8 mouse cellular contexts compared by ENCODE assay signal in genomic region chr12:3928841-3929240, GRCm38 (mm10). TPM values are rescaled to one million over a fixed set of nuclear protein-coding genes. Genes with fewer than 3 reads are reported as not detected.
DNase-seq lines count a peak whose midpoint lies in the region; ATAC-seq and TF ChIP-seq lines count a peak whose summit lies in the region.

No protein-coding gene starts in this region.

- TF ChIP-seq CTCF in liver, postnatal 0 days (IDR thresholded peaks at IDR 0.05; ENCODE audit: low read depth), result peak; percentile 21

- H3K9me3 ChIP-seq in liver, postnatal 0 days (ENCODE audit: low read length), result no peaks in the 10 kb centered on the region
- no peaks in the 10 kb centered on the region for H3K9me3 ChIP-seq in liver, embryonic 12.5 days (replicated peaks)
- H3K9me3 ChIP-seq in hindbrain, embryonic 11.5 days (ENCODE audit: control insufficient read depth, low read length), result no peaks in the 10 kb centered on the region

- no peak overlapping the region for H3K9ac ChIP-seq in liver, postnatal 0 days (replicated peaks)
- no peak overlapping the region for H3K9ac ChIP-seq in liver, embryonic 12.5 days
- no peak overlapping the region for H3K9ac ChIP-seq in hindbrain, embryonic 11.5 days (ENCODE audit: low read depth, low read length)

- no peak overlapping the region for H3K4me2 ChIP-seq in liver, postnatal 0 days (ENCODE audit: low read depth, low read length)
- no peak overlapping the region for H3K4me2 ChIP-seq in liver, embryonic 12.5 days
- H3K4me2 ChIP-seq in hindbrain, embryonic 11.5 days (replicated peaks; ENCODE audit: low read depth, low read length), result no peak overlapping the region

- no peaks in the 10 kb centered on the region for H3K36me3 ChIP-seq in liver, postnatal 0 days (replicated peaks; ENCODE audit: insufficient read depth, low read length)
- H3K36me3 ChIP-seq in liver, embryonic 12.5 days, result no peaks in the 10 kb centered on the region
- H3K36me3 ChIP-seq in hindbrain, embryonic 11.5 days (ENCODE audit: control insufficient read depth, insufficient read depth, low read length), result no peaks in the 10 kb centered on the region

- peak; percentile 50 to 63 for DNase-seq in frontal cortex, postnatal 36 days (ENCODE audit: low spot score in 2 of 2)
- no peak for DNase-seq in frontal cortex, postnatal 10 days (ENCODE audit: low spot score in 2 of 2)
- DNase-seq in liver, postnatal 0 days, result no peak
- peak; percentile 39 to 49 for DNase-seq in cerebellum, postnatal 36 days
- DNase-seq in right cerebral cortex, postnatal 14 days, result peak; percentile 34
- DNase-seq in ovary, postnatal 36 days (ENCODE audit: low spot score), result no peak
- no peak for DNase-seq in hindbrain, embryonic 11.5 days (ENCODE audit: low spot score)

- H3K4me1 ChIP-seq in liver, postnatal 0 days (ENCODE audit: insufficient read depth), result no peaks in the 10 kb centered on the region
- no peaks in the 10 kb centered on the region for H3K4me1 ChIP-seq in liver, embryonic 12.5 days
- H3K4me1 ChIP-seq in hindbrain, embryonic 11.5 days (replicated peaks; ENCODE audit: control insufficient read depth, insufficient read depth, low read length), result no peaks in the 10 kb centered on the region

- no peak overlapping the region for H3K27ac ChIP-seq in liver, postnatal 0 days (ENCODE audit: low read depth)
- H3K27ac ChIP-seq in liver, embryonic 12.5 days, result no peak overlapping the region
- no peak overlapping the region for H3K27ac ChIP-seq in hindbrain, embryonic 11.5 days (ENCODE audit: low read depth, low read length)

- 73% methylated on average over 3 of the region's 3 CpGs for WGBS in liver, postnatal 0 days (ENCODE audit: insufficient replicate concordance)
- 68% methylated on average over 3 of the region's 3 CpGs for WGBS in liver, embryonic 12.5 days (ENCODE audit: insufficient replicate concordance)
- WGBS in hindbrain, embryonic 11.5 days, result 86% methylated on average over 3 of the region's 3 CpGs

- H3K27me3 ChIP-seq in liver, postnatal 0 days (ENCODE audit: insufficient read depth, low read length), result no peaks in the 10 kb centered on the region
- no peaks in the 10 kb centered on the region for H3K27me3 ChIP-seq in liver, embryonic 12.5 days (replicated peaks)
- no peaks in the 10 kb centered on the region for H3K27me3 ChIP-seq in hindbrain, embryonic 11.5 days (ENCODE audit: control insufficient read depth, insufficient read depth, low read length)

- TF ChIP-seq EP300 in liver, postnatal 0 days (IDR thresholded peaks at IDR 0.05; ENCODE audit: low read depth), result no peak

- ATAC-seq in liver, postnatal 0 days, result no peak
- ATAC-seq in liver, embryonic 12.5 days, result no peak
- ATAC-seq in hindbrain, embryonic 11.5 days (ENCODE audit: low FRiP score), result no peak

- no peak overlapping the region for H3K4me3 ChIP-seq in liver, postnatal 0 days (ENCODE audit: low read depth, low read length)
- no peak overlapping the region for H3K4me3 ChIP-seq in liver, embryonic 12.5 days
- H3K4me3 ChIP-seq in hindbrain, embryonic 11.5 days (ENCODE audit: low read depth, low read length), result no peak overlapping the region

RNA-seq across cellular contexts. Expression of gene Pomc, which starts 25.9 kb away (rescaled TPM):
- 0.40 and 0.73 TPM in 2 replicates for polyA plus RNA-seq in liver, postnatal 0 days (2015; fragmentation: Nextera tagmentation; extraction: Ambion mirVana)
- polyA plus RNA-seq in liver, embryonic 12.5 days (2016; fragmentation: Nextera tagmentation; extraction: Ambion mirVana), result 0.87 and 0.90 TPM in 2 replicates
- polyA plus RNA-seq in hindbrain, embryonic 11.5 days (2014; fragmentation: Nextera tagmentation; extraction: Ambion mirVana), result 6.8 and 7.1 TPM in 2 replicates

Comparison
In these comparisons a context has a peak if more than half of its experiments do, and no peak if none do; other contexts are left out.
1. DNase-seq: peak in frontal cortex, postnatal 36 days (2 of 2), cerebellum, postnatal 36 days (2 of 2) and right cerebral cortex, postnatal 14 days (single experiment); none in frontal cortex, postnatal 10 days (0 of 2), liver, postnatal 0 days (single experiment), ovary, postnatal 36 days (single experiment) and hindbrain, embryonic 11.5 days (single experiment).